Mouse (Mus musculus) ovary, adult 18-20 months (tissue): ENCODE measurements around the gene Taf11.

Experiments
- DNase-seq: peaks from one replicate; pipeline ENCODE4 v3.0.0; 2022; ENCODE audit warnings: low spot score, mixed read lengths

Taf11 gene

GRCm38 (mm10) chr17:27909622-27910500 lies at the start of gene Taf11:
Gene Taf11, minus strand, starts transcription at chr17:27909844.
- no peak for DNase-seq

GRCm38 (mm10) chr17:27957649-27958048 lies 48.0 kb upstream of the Taf11 start:
- no peak for DNase-seq

DNA sequence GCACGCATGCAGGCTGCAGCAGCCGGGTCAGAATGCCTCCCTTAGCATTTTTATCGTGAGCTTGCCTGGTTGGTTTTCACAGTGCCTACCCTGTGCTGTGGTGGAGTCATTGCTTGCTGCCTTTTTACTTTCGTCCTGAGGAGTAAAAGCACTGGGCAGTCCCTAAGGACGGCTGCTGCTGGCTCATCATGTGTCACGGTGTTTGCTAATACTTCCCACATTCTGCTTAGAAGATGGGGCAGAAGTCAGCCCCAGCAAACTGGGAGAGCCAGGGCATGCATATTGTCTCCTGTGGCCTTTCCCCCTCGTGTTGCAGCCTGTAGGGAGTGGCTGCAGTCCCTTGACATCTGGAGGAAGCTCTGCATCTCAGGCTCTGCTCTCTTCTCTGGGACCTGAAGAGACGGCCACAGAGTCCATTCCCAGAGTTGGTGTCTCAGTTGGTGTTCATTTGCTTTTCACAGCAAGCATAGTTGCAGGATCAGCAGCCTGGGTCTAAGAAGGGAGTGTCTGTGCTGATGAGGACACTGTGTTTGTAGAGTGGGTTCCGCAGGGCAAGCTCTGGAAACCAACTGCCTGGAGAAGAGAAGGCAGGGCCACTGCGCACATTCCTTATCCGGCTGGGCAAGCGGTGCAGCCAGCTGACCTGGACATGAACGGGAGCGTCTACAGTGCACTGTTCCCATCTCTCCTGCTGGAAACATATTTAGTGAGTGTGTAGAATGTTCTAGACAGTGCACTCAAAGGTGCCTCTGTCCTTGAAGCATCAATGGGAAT lies 45.2 kb upstream of the Taf11 start:
- DNase-seq: no peak

DNA sequence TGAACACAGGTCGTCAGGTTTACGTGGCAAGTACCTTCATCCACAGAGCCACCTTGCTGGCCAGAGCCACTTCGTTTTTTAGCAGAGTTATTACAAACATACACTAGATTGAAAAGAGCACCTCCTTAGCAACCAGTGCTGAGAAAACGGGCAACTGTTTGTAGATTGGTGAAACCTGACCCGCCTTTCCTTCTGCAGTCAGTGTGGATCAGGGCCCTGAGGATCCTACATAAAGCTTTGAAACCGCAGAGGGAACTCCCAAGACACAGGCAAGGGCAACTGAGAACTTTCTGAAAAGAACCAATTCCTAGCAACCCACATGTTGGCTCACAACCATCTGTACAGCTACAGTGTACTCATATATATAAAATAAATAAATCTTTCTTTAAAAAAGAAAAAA lies 43.5 kb upstream of the Taf11 start:
- no peak for DNase-seq

DNA sequence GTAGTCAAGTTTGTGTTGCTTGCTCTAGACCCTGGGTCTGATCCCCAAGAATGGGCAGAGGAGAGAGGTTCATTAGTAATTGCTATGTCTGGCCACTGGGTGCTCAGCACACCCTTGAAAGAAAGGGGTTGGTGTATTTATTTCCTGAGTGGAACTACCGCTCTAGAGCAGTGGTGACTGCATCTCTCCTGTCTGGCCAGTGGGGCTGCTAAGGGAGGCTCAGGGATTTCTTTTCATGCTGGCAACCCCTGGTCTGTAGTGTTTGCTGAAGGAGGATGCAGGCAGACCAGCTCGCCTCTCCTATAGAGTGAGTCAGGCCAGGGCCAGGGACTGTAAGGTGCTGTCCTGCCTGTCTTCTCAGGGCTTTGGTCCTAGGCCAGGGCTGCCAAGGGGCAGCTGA lies 37.5 kb upstream of the Taf11 start:
- DNase-seq: no peak

DNA sequence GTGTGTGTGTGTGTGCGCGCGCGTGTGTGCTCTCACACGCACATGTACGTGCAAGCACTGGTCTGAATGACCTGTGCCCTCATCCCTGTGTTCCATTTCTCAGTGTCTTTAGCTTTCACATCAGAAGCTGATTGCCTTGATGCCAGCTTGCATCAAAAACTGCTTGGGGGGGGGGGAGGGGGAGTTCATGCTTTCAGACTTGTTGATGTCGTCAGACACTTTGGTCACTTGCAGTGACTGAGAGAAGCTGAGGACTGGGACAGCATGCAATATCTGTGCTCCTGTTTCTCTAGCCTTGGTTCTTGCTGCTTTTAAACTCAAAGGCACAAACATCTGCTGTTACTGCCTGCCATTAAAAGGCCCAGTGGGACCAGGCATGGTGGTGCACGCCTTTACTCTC lies 36.7 kb upstream of the Taf11 start:
- no peak for DNase-seq

- DNase-seq: peak; percentile 51
Measured at GRCm38 (mm10) chr17:27945546-27946216, 36.0 kb upstream of the Taf11 start.

DNA sequence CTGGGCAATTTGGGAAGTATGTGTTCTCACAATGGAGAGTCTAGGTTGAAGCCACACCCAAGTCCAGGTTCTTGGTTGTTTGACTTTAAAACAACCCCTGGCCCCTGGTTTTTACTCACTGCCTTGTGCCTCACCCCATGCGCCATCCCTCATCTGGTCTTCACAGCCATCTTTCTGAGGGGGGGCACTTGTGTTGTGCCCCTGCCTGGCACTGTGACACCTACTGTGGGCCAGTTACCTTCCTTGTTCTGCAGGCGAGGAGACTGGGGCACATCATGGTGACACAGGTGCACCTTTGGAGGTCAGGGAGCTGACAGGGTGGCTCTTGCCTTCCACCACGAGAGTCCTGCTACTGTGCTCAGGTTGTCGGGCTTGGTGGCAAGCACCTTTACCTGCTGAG lies 32.5 kb upstream of the Taf11 start:
- DNase-seq: no peak

DNA sequence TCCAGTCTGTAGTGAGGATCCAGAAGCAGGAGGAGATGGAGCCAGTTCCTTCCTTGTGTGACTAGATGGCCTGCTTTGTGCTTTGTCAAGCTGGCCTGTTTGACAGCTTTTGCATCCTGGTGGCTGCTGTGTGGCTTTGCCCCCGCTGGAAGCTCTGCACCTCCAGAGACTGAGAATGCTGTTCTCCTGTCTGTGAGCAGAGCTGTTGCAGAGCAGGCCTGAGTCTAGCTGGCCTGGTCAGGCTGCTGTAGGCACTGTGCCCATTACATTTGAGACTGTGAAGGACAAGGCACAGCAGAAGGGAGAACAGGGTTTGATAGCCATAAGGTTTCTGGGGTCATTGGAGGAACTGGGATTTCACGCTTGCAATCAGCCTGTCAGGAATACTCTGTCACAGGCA lies 32.1 kb upstream of the Taf11 start:
- DNase-seq: no peak

GRCm38 (mm10) chr17:27941178-27941577 lies 31.5 kb upstream of the Taf11 start:
- no peak for DNase-seq

- DNase-seq: peak; percentile 23
Measured at GRCm38 (mm10) chr17:27940352-27940751, 30.7 kb upstream of the Taf11 start.

GRCm38 (mm10) chr17:27939028-27939427 lies 29.4 kb upstream of the Taf11 start:
- no peak for DNase-seq

GRCm38 (mm10) chr17:27938121-27938754 lies 28.6 kb upstream of the Taf11 start:
- no peak for DNase-seq

DNA sequence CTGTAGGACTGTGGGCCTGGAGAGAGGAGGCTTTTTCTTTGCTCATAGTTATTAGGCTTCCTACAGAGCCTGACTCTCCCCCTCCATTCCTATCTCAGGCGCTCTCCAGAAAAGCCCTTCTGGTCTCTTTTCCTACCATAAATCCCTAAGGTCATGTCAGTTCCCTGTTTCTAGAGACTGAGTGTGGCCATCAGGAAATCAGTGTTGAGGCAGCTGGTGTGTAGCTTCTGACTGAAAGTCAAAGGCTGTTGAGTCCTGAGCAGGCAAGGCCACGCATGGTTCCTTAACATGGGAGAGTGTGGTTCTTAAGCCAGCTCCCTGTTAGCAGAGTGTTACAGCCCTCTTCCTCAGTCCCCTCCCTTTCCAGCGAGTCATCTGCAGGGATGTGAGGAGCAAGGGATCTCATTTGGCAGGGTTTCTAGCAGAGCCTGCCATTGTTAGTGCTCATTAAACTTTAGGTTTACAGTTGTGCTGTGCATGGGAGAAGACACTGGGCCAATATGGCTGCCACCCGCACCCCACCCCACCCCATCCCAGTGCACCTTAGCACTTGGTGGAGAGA lies 27.5 kb upstream of the Taf11 start:
- no peak for DNase-seq

- DNase-seq: no peak
Measured at GRCm38 (mm10) chr17:27935091-27935490, 25.4 kb upstream of the Taf11 start.

DNA sequence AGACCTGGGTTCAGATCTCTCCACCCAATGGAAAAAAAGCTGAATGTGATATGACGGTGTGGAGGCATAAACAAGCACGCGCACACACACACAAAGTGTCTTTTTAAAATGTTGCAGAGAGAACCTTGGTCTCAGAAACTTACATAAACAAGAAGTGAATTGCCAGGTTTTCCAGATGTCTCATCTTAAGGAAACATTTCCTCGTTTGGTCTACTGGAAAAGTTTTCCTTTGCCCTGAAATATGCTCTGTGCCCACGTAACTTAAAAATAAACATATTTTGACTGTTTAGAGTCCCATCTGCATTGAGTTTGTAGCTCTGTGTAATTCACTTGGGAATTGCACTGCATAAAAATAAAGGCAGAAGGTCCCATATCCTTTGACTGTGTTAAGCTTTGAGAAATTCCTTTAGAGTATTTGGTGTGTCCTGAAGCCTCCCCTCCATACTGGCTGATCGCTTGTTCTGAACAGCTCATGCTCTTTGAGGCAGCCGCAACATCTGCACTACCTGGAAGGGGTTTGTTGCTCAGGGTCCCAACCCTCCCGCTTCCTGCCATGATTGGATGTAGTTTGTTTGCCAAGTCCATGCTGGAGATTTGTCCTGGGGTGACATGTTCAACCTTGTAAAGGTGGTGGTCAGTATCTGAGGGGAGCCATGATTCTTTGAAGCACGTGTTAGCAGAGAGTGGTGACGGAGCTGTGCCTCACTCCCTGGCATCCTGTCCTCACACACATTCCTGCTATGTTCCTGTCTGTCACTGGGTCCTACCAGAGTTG lies 24.7 kb upstream of the Taf11 start:
- DNase-seq: no peak

- no peak for DNase-seq
Measured at GRCm38 (mm10) chr17:27931826-27932225, 22.2 kb upstream of the Taf11 start.

DNA sequence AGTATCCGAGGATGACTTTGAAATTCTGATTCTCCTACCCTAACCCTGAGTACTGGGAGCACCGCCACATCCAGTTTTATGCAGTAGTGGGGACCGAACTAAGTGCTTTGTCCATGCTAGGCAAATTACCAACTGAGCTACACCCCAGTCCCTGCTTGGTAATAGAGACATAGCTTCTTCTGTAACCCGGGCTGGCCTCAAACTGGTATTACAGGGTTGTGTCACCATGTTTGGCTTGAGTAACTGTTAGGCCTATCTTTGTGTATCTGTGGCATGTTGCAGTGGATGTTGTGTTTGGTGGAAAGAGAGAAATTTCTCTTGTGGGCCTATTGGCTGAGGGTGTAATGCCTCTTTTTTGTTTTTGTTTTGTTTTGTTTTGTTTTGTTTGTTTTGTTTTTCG lies 20.6 kb upstream of the Taf11 start:
- no peak for DNase-seq

- no peak for DNase-seq
Measured at GRCm38 (mm10) chr17:27925504-27925903, 15.9 kb upstream of the Taf11 start.

DNA sequence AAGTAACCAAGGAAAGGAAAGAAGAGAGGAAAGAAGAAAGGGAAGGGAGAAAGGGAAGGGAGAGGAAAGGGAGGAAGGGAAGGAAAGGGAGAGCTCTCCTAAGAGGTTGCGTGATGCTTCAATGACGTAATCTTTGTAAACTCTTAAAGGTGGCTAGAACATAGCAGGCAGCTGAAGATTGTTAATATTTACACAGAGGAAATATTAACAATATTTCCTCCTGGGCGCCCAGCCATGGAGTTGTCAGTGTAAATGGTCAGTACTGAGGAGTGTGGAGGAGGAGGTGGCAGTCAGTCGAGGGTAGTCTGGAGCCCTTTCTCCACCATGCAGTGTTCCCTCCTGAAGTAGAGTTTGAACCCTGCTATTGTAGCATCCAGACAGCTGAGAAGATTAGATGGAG lies 15.4 kb upstream of the Taf11 start:
- no peak for DNase-seq

DNA sequence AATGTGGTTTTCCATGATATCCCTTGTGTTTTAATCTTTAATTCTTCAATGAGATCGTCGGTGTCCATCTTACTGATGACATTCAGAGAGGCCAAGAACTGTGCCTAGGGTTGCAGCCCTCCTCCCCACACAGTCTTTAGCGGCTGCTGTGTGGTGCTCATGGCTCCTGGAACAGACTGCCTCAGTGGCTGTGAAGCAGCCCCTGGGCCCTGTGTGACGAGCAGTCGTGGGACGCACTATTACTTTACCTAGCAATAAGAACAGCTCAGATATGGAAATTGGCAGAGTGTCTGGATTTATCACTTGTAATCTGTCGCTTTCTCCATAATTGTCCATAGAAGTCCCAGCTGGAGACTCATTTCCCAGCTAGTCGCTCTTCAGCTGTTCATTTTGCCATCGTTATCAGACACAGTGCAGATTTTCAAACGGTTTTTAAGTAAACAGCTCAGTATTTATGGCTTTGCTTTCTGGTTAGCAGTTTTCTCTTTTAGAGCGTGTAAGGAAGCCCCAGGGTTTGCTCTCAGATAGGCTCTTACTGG lies 12.6 kb upstream of the Taf11 start:
- no peak for DNase-seq
